Mouse (Mus musculus): Measurements from ENCODE around the gene Ubxn11. TPM values are rescaled to one million over a fixed set of nuclear protein-coding genes. Genes with fewer than 3 reads are reported as not detected.
A peak's percentile ranks its signal among the peaks of the same experiment; 100 is the strongest.
"Not testable (repeated sequence)": the region's sequence is repeated elsewhere in the genome, so short reads cannot be mapped to it uniquely, and the experiment has no call there.

The Ubxn11 gene
- polyA plus RNA-seq, 1 experiment = 13.7 TPM

- Histone ChIP-seq H3K4me1 (ENCODE audit: control insufficient read depth, insufficient read depth, low read length) (peaks cover 4% of the 10 kb centered on the region), H3K27ac (ENCODE audit: control insufficient read depth, insufficient read depth, low read depth, low read length, poor library complexity) (peak overlapping the region; percentile 93), H3K4me3 (replicated peaks; ENCODE audit: control insufficient read depth, low read depth, low read length) (peak overlapping the region; percentile 89)
- TF ChIP-seq POLR2A (IDR thresholded peaks at IDR 0.05; ENCODE audit: borderline replicate concordance, control insufficient read depth, low read depth, low read length) = no peak
- TF ChIP-seq CTCF (IDR thresholded peaks at IDR 0.05; ENCODE audit: control insufficient read depth, insufficient read depth, low read length) = no peak
- WGBS = 1% methylated on average over 14 of the region's 14 CpGs
Observed at GRCm38 (mm10) chr4:134128983-134129362, 26.6 kb downstream of the Ubxn11 start.

GRCm38 (mm10) chr4:134129482-134129881, 27.1 kb downstream of the Ubxn11 start:
- TF ChIP-seq CTCF (IDR thresholded peaks at IDR 0.05; ENCODE audit: control insufficient read depth, insufficient read depth, low read length) (no peak), POLR2A (IDR thresholded peaks at IDR 0.05; ENCODE audit: borderline replicate concordance, control insufficient read depth, low read depth, low read length) (0 out of 2 replicates have a peak, but pooled peaks have one; percentile 8)
- peak overlapping the region; percentile 93 for H3K27ac ChIP-seq (ENCODE audit: control insufficient read depth, insufficient read depth, low read depth, low read length, poor library complexity)
- 2% methylated on average over 6 of the region's 6 CpGs for WGBS

GRCm38 (mm10) chr4:134132117-134132516, 29.7 kb downstream of the Ubxn11 start:
- H3K4me3 ChIP-seq (replicated peaks; ENCODE audit: control insufficient read depth, low read depth, low read length) = no peak overlapping the region
- TF ChIP-seq CTCF (IDR thresholded peaks at IDR 0.05; ENCODE audit: control insufficient read depth, insufficient read depth, low read length) = no peak
- H3K27ac ChIP-seq (ENCODE audit: control insufficient read depth, insufficient read depth, low read depth, low read length, poor library complexity) = no peak overlapping the region
- H3K4me1 ChIP-seq (ENCODE audit: control insufficient read depth, insufficient read depth, low read length) = peaks cover 3% of the 10 kb centered on the region
- 79% methylated on average over 3 of the region's 3 CpGs for WGBS

More at GRCm38 (mm10) chr4:134129482-134129881, 27.1 kb downstream of the Ubxn11 start:
- Histone ChIP-seq H3K4me3 (replicated peaks; ENCODE audit: control insufficient read depth, low read depth, low read length) (no peak overlapping the region), H3K4me1 (ENCODE audit: control insufficient read depth, insufficient read depth, low read length) (peaks cover 4% of the 10 kb centered on the region)

- Histone ChIP-seq H3K27ac (ENCODE audit: control insufficient read depth, insufficient read depth, low read depth, low read length, poor library complexity) (no peak overlapping the region), H3K4me3 (replicated peaks; ENCODE audit: control insufficient read depth, low read depth, low read length) (no peak overlapping the region), H3K4me1 (ENCODE audit: control insufficient read depth, insufficient read depth, low read length) (peaks cover 2% of the 10 kb centered on the region; the same call in 1 of the 2 replicates)
- TF ChIP-seq CTCF (IDR thresholded peaks at IDR 0.05; ENCODE audit: control insufficient read depth, insufficient read depth, low read length) = no peak
- no peak for TF ChIP-seq POLR2A (IDR thresholded peaks at IDR 0.05; ENCODE audit: borderline replicate concordance, control insufficient read depth, low read depth, low read length)
- WGBS = 74% methylated on average over 8 of the region's 8 CpGs
Observed at GRCm38 (mm10) chr4:134132519-134133095, 30.2 kb downstream of the Ubxn11 start.

- WGBS = 65% methylated on average over 3 of the region's 3 CpGs
- TF ChIP-seq CTCF (IDR thresholded peaks at IDR 0.05; ENCODE audit: control insufficient read depth, insufficient read depth, low read length) (no peak), POLR2A (IDR thresholded peaks at IDR 0.05; ENCODE audit: borderline replicate concordance, control insufficient read depth, low read depth, low read length) (no peak)
- H3K4me1 ChIP-seq (ENCODE audit: control insufficient read depth, insufficient read depth, low read length) = no peaks in the 10 kb centered on the region
Observed at GRCm38 (mm10) chr4:134136280-134136926, 34.0 kb downstream of the Ubxn11 start.

GRCm38 (mm10) chr4:134138857-134139256, 36.5 kb downstream of the Ubxn11 start:
- Histone ChIP-seq H3K4me3 (replicated peaks; ENCODE audit: control insufficient read depth, low read depth, low read length) (no peak overlapping the region), H3K4me1 (ENCODE audit: control insufficient read depth, insufficient read depth, low read length) (no peaks in the 10 kb centered on the region), H3K27ac (ENCODE audit: control insufficient read depth, insufficient read depth, low read depth, low read length, poor library complexity) (no peak overlapping the region)
- TF ChIP-seq CTCF (IDR thresholded peaks at IDR 0.05; ENCODE audit: control insufficient read depth, insufficient read depth, low read length) = peak; percentile 14; the same call in 1 of the 2 replicates
- no peak for TF ChIP-seq POLR2A (IDR thresholded peaks at IDR 0.05; ENCODE audit: borderline replicate concordance, control insufficient read depth, low read depth, low read length)
- WGBS = 89% methylated on average over 2 of the region's 2 CpGs

More at GRCm38 (mm10) chr4:134136280-134136926, 34.0 kb downstream of the Ubxn11 start:
- Histone ChIP-seq H3K4me3 (replicated peaks; ENCODE audit: control insufficient read depth, low read depth, low read length) (no peak overlapping the region), H3K27ac (ENCODE audit: control insufficient read depth, insufficient read depth, low read depth, low read length, poor library complexity) (no peak overlapping the region)

GRCm38 (mm10) chr4:134144297-134144696, 41.9 kb downstream of the Ubxn11 start:
- WGBS = 86% methylated on average over 5 of the region's 5 CpGs
- not testable (repeated sequence) for H3K4me3 ChIP-seq (replicated peaks; ENCODE audit: control insufficient read depth, low read depth, low read length); H3K27ac ChIP-seq (ENCODE audit: control insufficient read depth, insufficient read depth, low read depth, low read length, poor library complexity); H3K4me1 ChIP-seq (ENCODE audit: control insufficient read depth, insufficient read depth, low read length)

GRCm38 (mm10) chr4:134149389-134149788, 47.0 kb downstream of the Ubxn11 start:
- H3K4me3 ChIP-seq (replicated peaks; ENCODE audit: control insufficient read depth, low read depth, low read length) = no peak overlapping the region
- no peak for TF ChIP-seq CTCF (IDR thresholded peaks at IDR 0.05; ENCODE audit: control insufficient read depth, insufficient read depth, low read length)
- no peak for TF ChIP-seq POLR2A (IDR thresholded peaks at IDR 0.05; ENCODE audit: borderline replicate concordance, control insufficient read depth, low read depth, low read length)
- no peak overlapping the region for H3K27ac ChIP-seq (ENCODE audit: control insufficient read depth, insufficient read depth, low read depth, low read length, poor library complexity)
- H3K4me1 ChIP-seq (ENCODE audit: control insufficient read depth, insufficient read depth, low read length) = no peaks in the 10 kb centered on the region
- 70% methylated on average over 4 of the region's 4 CpGs for WGBS
